Mouse (Mus musculus): ENCODE measurements around the gene Susd1. TPM values are rescaled to one million over a fixed set of nuclear protein-coding genes. Genes with fewer than 3 reads are reported as not detected.

Susd1 gene
- polyA plus RNA-seq, 1 experiment = 1.6 TPM

GRCm38 (mm10) chr4:59331633-59332032, 106.8 kb downstream of the Susd1 start:
- no peak for TF ChIP-seq CTCF (IDR thresholded peaks at IDR 0.05; ENCODE audit: extremely low read depth, insufficient read length, insufficient replicate concordance, low read depth, low read length)
- no peak for TF ChIP-seq POLR2A (IDR thresholded peaks at IDR 0.05; ENCODE audit: low read depth, low read length)
- 15% methylated on average over 9 of the region's 9 CpGs for WGBS
- H3K4me1 ChIP-seq (ENCODE audit: control insufficient read depth, insufficient read depth, insufficient read length, low read length) = peaks cover 23% of the 10 kb centered on the region
- H3K4me3 ChIP-seq (ENCODE audit: low read depth, low read length) = no peak overlapping the region
- H3K36me3 ChIP-seq (ENCODE audit: control insufficient read depth, insufficient read depth, low read length) = no peaks in the 10 kb centered on the region
- no peaks in the 10 kb centered on the region for H3K27me3 ChIP-seq (ENCODE audit: control insufficient read depth, insufficient read depth, low read length)
- H3K27ac ChIP-seq (ENCODE audit: insufficient read depth, low read depth, low read length) = peak overlapping the region; percentile 100

- no peaks in the 10 kb centered on the region for H3K27me3 ChIP-seq (ENCODE audit: control insufficient read depth, insufficient read depth, low read length)
- no peaks in the 10 kb centered on the region for H3K36me3 ChIP-seq (ENCODE audit: control insufficient read depth, insufficient read depth, low read length)
- no peak overlapping the region for H3K4me3 ChIP-seq (ENCODE audit: low read depth, low read length)
- TF ChIP-seq POLR2A (IDR thresholded peaks at IDR 0.05; ENCODE audit: low read depth, low read length) = no peak
- TF ChIP-seq CTCF (IDR thresholded peaks at IDR 0.05; ENCODE audit: extremely low read depth, insufficient read length, insufficient replicate concordance, low read depth, low read length) = no peak
- H3K4me1 ChIP-seq (ENCODE audit: control insufficient read depth, insufficient read depth, insufficient read length, low read length) = peaks cover 23% of the 10 kb centered on the region
- WGBS = 13% methylated on average over 10 of the region's 10 CpGs
- peak overlapping the region; percentile 100 for H3K27ac ChIP-seq (ENCODE audit: insufficient read depth, low read depth, low read length)
These were observed 107.3 kb downstream of the Susd1 start for GRCm38 (mm10) chr4:59330961-59331604.

GRCm38 (mm10) chr4:59329461-59330304, 108.8 kb downstream of the Susd1 start:
- WGBS = 86% methylated on average over 19 of the region's 19 CpGs
- no peaks in the 10 kb centered on the region for H3K27me3 ChIP-seq (ENCODE audit: control insufficient read depth, insufficient read depth, low read length)
- no peak overlapping the region for H3K27ac ChIP-seq (ENCODE audit: insufficient read depth, low read depth, low read length)
- H3K4me1 ChIP-seq (ENCODE audit: control insufficient read depth, insufficient read depth, insufficient read length, low read length) = peaks cover 24% of the 10 kb centered on the region
- H3K36me3 ChIP-seq (ENCODE audit: control insufficient read depth, insufficient read depth, low read length) = no peaks in the 10 kb centered on the region
- TF ChIP-seq CTCF (IDR thresholded peaks at IDR 0.05; ENCODE audit: extremely low read depth, insufficient read length, insufficient replicate concordance, low read depth, low read length) (no peak), POLR2A (IDR thresholded peaks at IDR 0.05; ENCODE audit: low read depth, low read length) (no peak)
- H3K4me3 ChIP-seq (ENCODE audit: low read depth, low read length) = no peak overlapping the region

GRCm38 (mm10) chr4:59328821-59329220, 109.6 kb downstream of the Susd1 start:
- H3K27ac ChIP-seq (ENCODE audit: insufficient read depth, low read depth, low read length) = no peak overlapping the region
- H3K4me3 ChIP-seq (ENCODE audit: low read depth, low read length) = no peak overlapping the region
- H3K36me3 ChIP-seq (ENCODE audit: control insufficient read depth, insufficient read depth, low read length) = no peaks in the 10 kb centered on the region
- H3K4me1 ChIP-seq (ENCODE audit: control insufficient read depth, insufficient read depth, insufficient read length, low read length) = peaks cover 29% of the 10 kb centered on the region
- 92% methylated on average over 7 of the region's 7 CpGs for WGBS
- no peaks in the 10 kb centered on the region for H3K27me3 ChIP-seq (ENCODE audit: control insufficient read depth, insufficient read depth, low read length)
- TF ChIP-seq POLR2A (IDR thresholded peaks at IDR 0.05; ENCODE audit: low read depth, low read length) (no peak), CTCF (IDR thresholded peaks at IDR 0.05; ENCODE audit: extremely low read depth, insufficient read length, insufficient replicate concordance, low read depth, low read length) (no peak)

- 96% methylated on average over 5 of the region's 5 CpGs for WGBS
These were observed 110.4 kb downstream of the Susd1 start for GRCm38 (mm10) chr4:59327986-59328385.

GRCm38 (mm10) chr4:59326031-59326760, 112.2 kb downstream of the Susd1 start:
- whole genome bisulfite sequencing = 88% methylated on average over 6 of the region's 6 CpGs
- no peaks in the 10 kb centered on the region for H3K27me3 ChIP-seq (ENCODE audit: control insufficient read depth, insufficient read depth, low read length)
- H3K36me3 ChIP-seq (ENCODE audit: control insufficient read depth, insufficient read depth, low read length) = no peaks in the 10 kb centered on the region
- TF ChIP-seq POLR2A (IDR thresholded peaks at IDR 0.05; ENCODE audit: low read depth, low read length) (no peak), CTCF (IDR thresholded peaks at IDR 0.05; ENCODE audit: extremely low read depth, insufficient read length, insufficient replicate concordance, low read depth, low read length) (no peak)
- H3K4me1 ChIP-seq (ENCODE audit: control insufficient read depth, insufficient read depth, insufficient read length, low read length) = peaks cover 21% of the 10 kb centered on the region
- no peak overlapping the region for H3K4me3 ChIP-seq (ENCODE audit: low read depth, low read length)
- H3K27ac ChIP-seq (ENCODE audit: insufficient read depth, low read depth, low read length) = no peak overlapping the region

More at GRCm38 (mm10) chr4:59327986-59328385, 110.4 kb downstream of the Susd1 start:
- no peak overlapping the region for H3K27ac ChIP-seq (ENCODE audit: insufficient read depth, low read depth, low read length)
- peaks cover 35% of the 10 kb centered on the region for H3K4me1 ChIP-seq (ENCODE audit: control insufficient read depth, insufficient read depth, insufficient read length, low read length)
- H3K4me3 ChIP-seq (ENCODE audit: low read depth, low read length) = no peak overlapping the region
- no peaks in the 10 kb centered on the region for H3K36me3 ChIP-seq (ENCODE audit: control insufficient read depth, insufficient read depth, low read length)
- H3K27me3 ChIP-seq (ENCODE audit: control insufficient read depth, insufficient read depth, low read length) = no peaks in the 10 kb centered on the region
- TF ChIP-seq CTCF (IDR thresholded peaks at IDR 0.05; ENCODE audit: extremely low read depth, insufficient read length, insufficient replicate concordance, low read depth, low read length) = no peak
- TF ChIP-seq POLR2A (IDR thresholded peaks at IDR 0.05; ENCODE audit: low read depth, low read length) = no peak

Data from small intestine, adult 2 months (tissue).